Mouse (Mus musculus) right cerebral cortex, postnatal 25 days (tissue): Measurements from ENCODE around the gene Rapsn.

ENCODE experiments used
- DNase-seq: peaks from one replicate; pipeline ENCODE4 v3.0.0; 2022

The Rapsn gene

GRCm38 (mm10) chr2:91081775-91082695 is 46.6 kb downstream of the Rapsn start, which contains the start of gene Spi1:
Gene Spi1 (plus strand): TSS chr2:91082390.
- no peak for DNase-seq

- no peak for DNase-seq
Observed at GRCm38 (mm10) chr2:91082844-91083243, 47.4 kb downstream of the Rapsn start.

DNA sequence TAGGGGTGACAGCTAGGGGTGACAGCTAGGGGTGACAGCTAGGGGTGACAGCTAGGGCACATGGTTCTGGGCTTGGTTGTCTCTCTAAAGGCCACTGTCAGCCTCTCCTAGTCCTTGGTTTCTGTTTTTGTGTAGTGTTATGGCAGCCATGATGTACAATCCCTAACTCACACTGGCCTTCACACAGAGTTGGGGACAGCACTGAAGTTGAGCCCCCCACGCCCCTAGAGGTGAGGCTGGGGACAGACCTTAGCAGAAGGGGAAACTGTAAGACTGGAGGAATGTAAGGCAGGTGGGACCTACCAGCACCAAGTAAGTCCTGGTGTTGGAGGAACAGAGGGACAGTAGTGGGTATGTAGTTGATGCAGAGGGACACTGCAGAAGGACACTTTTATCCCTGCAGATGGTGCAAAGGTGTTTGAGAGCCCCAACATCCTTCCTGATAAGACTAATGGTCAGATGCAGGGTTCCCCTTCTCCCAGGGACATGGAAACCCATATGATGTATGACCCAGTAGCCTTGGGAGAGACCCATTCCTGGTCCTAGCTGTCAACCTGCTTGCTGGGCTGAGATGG is 48.0 kb downstream of the Rapsn start:
- no peak for DNase-seq

- DNase-seq: no peak
Observed at GRCm38 (mm10) chr2:91084179-91084820, 48.9 kb downstream of the Rapsn start.

- DNase-seq: no peak
Observed at GRCm38 (mm10) chr2:91085494-91086391, 50.3 kb downstream of the Rapsn start.

DNA sequence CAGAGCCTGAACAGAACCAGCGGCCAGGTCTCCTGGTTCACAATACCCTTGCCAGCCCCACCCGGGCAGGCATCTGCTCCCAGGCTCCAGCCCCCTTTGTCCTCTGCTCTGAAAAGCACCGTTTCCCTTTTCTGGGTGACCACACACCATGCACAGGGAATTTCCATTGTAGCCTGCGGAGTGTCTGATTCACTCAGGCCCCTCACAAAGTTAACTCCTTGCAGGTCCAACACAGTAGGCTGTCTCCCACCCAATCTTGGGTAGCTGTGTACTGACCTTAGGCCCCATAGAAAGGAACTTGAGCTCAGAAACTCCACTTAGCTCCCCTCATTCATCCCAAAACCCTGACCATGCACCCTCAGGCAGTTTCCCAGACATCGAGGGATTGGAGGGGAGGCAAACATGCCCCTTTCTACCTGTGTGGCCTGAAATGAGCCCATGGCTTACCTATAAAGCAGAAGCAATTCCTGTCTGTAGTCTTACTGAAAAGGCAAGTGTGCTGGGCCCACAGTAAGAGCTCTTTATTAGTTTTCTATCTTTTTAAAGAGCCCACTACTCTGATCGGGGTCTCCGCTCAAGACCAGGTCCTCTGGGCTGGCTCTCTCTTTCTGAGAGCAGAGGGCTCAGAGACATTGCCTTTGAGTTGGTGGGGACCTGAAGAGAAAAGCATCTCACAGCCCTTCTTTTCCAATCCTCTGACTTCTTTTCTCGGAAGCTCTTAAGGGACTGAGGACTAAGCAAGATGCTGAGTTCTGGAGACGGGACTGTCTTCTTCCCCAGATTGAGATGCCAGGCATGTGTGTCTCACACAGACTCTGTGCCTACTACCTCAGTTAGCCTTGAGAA is 51.2 kb downstream of the Rapsn start:
- no peak for DNase-seq

GRCm38 (mm10) chr2:91087453-91087852 is 52.0 kb downstream of the Rapsn start:
- DNase-seq: no peak

DNA sequence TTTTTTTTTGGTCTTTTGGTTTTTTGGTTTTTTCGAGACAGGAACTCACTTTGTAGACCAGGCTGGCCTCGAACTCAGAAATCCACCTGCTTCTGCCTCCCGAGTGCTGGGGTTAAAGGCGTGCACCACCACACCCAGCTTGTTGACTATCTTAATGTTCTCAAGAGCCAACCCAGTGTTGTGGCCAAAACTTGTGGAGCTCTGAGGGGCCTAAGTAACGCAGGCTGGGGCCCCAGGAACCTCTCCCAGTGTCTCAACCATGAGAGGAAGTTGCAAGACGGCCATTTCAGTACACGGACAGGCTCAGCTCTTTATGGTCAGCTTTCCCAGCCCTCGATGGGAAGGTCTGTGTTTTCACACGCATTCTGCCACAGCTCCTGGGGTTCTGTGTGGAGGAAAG is 53.6 kb downstream of the Rapsn start:
- DNase-seq: no peak

DNA sequence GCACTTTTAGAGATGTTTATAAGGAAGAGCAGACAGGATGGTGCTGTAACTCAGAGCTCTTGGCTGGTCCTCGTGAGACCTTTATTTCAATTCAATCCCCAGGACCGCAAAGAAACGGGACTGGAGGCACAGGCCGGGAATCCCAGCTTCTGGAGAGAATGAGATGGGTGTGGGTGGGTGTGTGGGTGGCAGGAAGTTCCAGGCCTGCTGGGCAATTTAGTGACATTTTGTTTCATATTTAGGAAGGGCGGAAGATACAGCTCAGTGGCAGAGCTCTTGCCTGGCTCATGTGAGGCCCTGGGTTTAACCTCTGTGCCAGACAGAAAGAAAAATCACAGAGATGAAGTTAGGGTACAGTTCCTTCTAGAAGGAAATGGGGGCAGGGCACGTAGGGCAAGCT is 54.8 kb downstream of the Rapsn start:
- DNase-seq: no peak

DNA sequence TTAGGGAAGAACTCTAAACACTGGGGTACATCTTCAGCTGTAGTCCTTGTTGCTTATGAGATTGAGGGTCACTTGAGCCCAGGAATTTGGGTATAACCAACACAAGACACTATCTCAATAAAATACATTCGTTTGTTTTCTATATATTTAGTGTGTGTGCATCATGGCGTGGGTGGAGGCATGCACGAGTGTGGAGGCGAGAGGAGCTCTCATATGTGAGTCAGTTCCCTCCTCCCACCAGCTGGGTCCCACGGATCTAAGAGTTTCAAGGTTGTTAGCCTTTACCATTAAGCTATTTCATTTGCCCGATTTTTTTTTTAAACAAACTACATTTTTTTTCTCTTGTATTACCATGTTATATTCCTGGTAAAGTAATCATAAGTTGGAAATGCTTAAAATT is 55.4 kb downstream of the Rapsn start:
- DNase-seq: no peak
